Mouse (Mus musculus): ENCODE measurements around the gene Actn1. TPM values are rescaled to one million over a fixed set of nuclear protein-coding genes. Genes with fewer than 3 reads are reported as not detected.

Gene Actn1
- polyA plus RNA-seq, 1 experiment from 2014 or later = 7.3 TPM

DNA sequence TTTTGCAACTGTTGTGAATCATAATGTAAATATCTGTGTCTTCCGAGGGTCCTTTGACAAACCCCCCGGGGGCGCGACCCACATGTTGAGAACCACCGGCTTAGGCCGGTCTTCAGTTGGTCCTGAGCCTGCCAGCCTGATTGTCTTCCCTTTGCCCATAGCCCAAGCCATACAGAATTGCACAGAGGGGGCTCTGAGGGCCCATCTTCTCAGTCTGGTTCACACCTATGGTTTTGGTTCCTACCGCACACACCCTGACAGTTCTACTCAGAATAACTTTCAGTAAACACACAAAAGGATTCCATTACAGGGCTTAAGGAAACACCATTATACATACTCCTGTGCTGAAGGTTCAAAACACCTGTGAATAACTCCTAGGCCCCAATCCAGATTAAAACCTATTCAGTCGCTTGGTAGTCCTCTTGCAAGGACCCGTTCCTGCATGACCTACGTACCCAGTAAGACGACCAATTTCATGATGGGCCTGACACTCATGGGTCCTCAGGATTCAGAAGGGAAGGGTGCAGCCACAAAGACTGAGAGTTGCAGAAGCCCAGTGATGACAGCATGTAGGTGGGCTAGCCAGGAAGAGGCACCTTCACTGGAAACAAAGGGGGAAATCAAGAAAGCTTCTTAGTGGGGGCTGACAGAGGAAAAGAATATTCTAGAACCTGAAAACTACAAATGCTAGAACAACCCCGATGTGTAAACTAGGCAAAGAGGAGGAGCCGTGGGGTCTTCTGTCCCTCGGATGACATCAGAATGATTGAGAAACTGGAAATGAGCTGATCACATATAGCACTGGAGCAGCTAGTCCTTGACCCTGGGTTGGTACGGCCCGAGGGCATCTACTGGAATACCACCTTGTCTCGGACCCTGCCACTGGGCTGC lies 128.6 kb downstream of the Actn1 start:
- peak overlapping the region; percentile 74 for H3K4me2 ChIP-seq (replicated peaks)
- 53% methylated on average over 17 of the region's 17 CpGs for WGBS
- H3K9me3 ChIP-seq = no peaks in the 10 kb centered on the region
- peak overlapping the region; percentile 90 for H3K9ac ChIP-seq (replicated peaks)
- no peaks in the 10 kb centered on the region for H3K36me3 ChIP-seq
- H3K27me3 ChIP-seq = no peaks in the 10 kb centered on the region
- peak overlapping the region; percentile 97 for H3K27ac ChIP-seq
- peak; percentile 21 for ATAC-seq
- peaks cover 27% of the 10 kb centered on the region for H3K4me1 ChIP-seq (replicated peaks)
- H3K4me3 ChIP-seq (replicated peaks) = peak overlapping the region; percentile 59

DNA sequence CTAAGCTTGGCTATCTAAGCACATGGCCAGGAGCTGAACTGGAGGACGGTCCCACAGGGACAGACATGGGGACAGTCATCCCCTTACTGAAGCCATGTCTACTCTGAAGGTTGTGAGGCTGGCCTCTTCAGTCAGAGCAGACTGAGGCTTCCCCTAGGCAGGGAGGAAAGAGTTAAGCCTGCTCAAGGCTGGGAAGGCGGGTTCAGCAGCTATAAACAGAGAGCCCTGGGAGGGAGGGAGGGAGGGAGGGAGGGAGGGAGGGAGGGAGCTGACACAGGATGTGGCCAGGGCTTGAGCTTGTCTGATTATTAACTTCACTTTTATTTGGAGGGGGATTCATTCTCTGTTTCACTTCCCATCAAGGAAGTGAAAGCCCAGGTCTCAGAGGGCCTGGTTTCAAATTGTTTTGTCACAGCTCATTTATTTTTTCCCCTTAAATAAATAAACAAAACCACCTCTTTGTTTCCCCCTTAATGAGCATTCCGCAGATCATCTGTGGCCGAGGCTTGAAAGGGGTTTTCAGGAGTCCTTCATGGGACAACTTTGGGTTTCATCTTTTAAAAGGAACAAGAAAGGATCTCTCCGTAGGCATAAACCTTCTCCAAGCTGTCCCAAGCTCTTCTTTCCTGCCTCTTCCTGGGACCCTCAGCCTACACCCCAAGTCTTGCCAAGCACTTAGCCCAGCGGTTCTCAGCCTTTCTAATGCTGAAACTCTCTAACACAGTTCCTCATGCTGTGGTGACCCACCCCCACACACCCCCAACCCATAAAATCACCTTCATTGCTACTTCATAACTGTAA lies 129.4 kb downstream of the Actn1 start:
- Histone ChIP-seq H3K9me3 (no peaks in the 10 kb centered on the region), H3K9ac (replicated peaks) (peak overlapping the region; percentile 42; the same call in 1 of the 2 replicates)
- WGBS = 9% methylated on average over 5 of the region's 6 CpGs

DNA sequence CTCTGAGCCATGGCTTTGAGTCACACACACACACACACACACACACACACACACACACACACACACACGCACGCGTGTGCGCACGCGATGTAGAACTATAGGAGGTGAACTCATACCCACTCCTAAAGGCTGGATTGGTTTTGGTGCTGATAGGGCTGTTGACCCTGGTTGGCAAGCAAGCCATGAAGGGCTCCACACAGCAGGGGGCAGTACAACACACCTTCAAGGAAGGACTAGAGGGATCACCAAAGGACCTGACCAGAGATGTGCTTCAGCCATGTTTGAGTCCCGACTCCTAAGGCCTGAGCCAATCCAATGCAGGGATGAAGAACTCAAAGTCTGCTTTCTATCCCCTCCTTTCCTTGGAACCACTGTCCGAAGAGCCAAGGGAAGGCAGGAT lies 130.6 kb downstream of the Actn1 start:
- peaks cover 7% of the 10 kb centered on the region; the same call in 1 of the 2 replicates for H3K36me3 ChIP-seq
- H3K9ac ChIP-seq (replicated peaks) = no peak overlapping the region
- ATAC-seq = no peak
- no peak overlapping the region for H3K4me3 ChIP-seq (replicated peaks)
- no peak overlapping the region for H3K4me2 ChIP-seq (replicated peaks)
- no peaks in the 10 kb centered on the region for H3K9me3 ChIP-seq
- 96% methylated on average over 8 of the region's 8 CpGs for WGBS
- peaks cover 27% of the 10 kb centered on the region for H3K4me1 ChIP-seq (replicated peaks)
- no peak overlapping the region for H3K27ac ChIP-seq
- no peaks in the 10 kb centered on the region for H3K27me3 ChIP-seq

More for the DNA sequence above, 129.4 kb downstream of the Actn1 start:
- Histone ChIP-seq H3K4me2 (replicated peaks) (peak overlapping the region; percentile 74), H3K27ac (peak overlapping the region; percentile 80), H3K4me3 (replicated peaks) (0 out of 2 replicates have a peak overlapping the region, but pooled peaks have one; percentile 4), H3K27me3 (no peaks in the 10 kb centered on the region), H3K36me3 (no peaks in the 10 kb centered on the region), H3K4me1 (replicated peaks) (peaks cover 27% of the 10 kb centered on the region)
- ATAC-seq = peak; percentile 49

DNA sequence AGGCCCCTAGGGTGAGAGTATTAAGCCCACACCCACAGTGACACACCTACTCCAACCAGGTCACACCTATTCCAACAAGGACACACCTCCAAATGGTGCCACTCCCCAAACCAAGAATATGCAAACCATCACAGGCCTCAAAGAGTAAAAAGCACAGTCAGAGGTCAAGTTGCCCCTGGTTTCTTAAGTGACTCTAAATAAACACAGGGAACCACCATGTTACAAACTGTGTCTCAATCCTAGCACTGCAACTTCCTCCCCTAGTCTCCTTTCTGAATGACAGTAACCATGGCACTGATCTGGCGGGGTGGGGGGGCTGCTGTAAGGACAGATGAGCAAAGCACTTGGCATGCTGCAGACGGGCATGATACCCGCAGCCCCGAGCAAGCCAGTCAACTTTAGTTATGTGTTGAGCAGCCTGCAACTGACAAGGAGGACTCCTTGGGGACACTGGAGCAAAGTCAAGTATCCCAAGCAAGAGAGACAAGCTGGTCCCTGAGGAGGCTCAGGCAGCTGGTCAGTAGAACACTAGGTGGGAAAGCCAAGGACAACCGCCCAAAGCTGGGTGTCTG lies 132.9 kb downstream of the Actn1 start:
- Histone ChIP-seq H3K27ac (no peak overlapping the region), H3K27me3 (no peaks in the 10 kb centered on the region), H3K4me3 (replicated peaks) (no peak overlapping the region), H3K36me3 (peaks cover 11% of the 10 kb centered on the region; the same call in 1 of the 2 replicates), H3K4me1 (replicated peaks) (peaks cover 37% of the 10 kb centered on the region), H3K9me3 (no peaks in the 10 kb centered on the region), H3K9ac (replicated peaks) (no peak overlapping the region), H3K4me2 (replicated peaks) (no peak overlapping the region)
- no peak for ATAC-seq
- 91% methylated on average over 5 of the region's 5 CpGs for WGBS

DNA sequence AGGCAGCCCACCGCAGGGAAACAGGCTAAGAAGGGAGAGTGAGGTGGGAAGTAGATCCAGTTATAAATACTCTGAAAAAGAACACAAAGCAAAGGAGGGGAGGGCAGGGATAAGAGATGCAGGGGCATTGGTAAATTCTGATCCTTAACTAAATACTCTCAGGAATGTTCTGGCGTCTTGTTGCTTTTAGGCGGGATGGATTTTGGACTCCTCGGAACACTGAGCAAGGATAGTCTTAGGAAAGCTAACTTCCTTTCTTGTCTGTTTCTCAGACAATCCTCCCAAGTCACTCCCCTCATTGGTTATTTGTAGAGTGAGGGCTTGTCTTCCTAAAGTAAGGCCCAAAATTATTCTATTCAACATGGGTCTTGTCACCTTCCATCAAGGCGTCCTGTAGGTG lies 134.9 kb downstream of the Actn1 start:
- Histone ChIP-seq H3K27ac (no peak overlapping the region), H3K4me2 (replicated peaks) (no peak overlapping the region), H3K4me1 (replicated peaks) (peaks cover 19% of the 10 kb centered on the region), H3K9me3 (no peaks in the 10 kb centered on the region; the same call in 1 of the 2 replicates), H3K36me3 (peaks cover 14% of the 10 kb centered on the region), H3K9ac (replicated peaks) (no peak overlapping the region), H3K4me3 (replicated peaks) (no peak overlapping the region), H3K27me3 (no peaks in the 10 kb centered on the region)
- 90% methylated on average over 5 of the region's 5 CpGs for WGBS
- ATAC-seq = no peak

DNA sequence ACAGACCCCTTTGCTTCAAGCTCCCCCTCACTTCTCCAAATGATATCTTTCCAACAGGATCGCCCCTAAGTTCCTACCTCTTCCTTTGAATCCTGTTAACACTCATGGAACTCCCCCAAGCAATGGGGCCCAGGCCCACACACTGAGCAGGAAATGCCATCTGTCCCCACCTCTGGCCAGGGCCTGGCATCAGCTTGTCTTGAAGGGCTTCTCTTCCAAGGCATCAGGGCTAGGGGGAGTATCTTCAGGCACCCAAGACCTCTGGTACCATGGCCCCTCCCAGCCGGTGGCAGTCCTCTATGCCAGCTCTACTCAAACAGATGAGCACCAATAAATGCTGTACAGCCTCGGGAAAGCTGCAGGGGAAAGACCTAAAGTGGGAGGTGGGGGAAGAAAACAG lies 135.4 kb downstream of the Actn1 start:
- Histone ChIP-seq H3K4me1 (replicated peaks) (peaks cover 13% of the 10 kb centered on the region), H3K4me3 (replicated peaks) (no peak overlapping the region), H3K9me3 (no peaks in the 10 kb centered on the region; the same call in 1 of the 2 replicates), H3K4me2 (replicated peaks) (no peak overlapping the region), H3K27me3 (no peaks in the 10 kb centered on the region), H3K36me3 (peaks cover 15% of the 10 kb centered on the region), H3K27ac (no peak overlapping the region), H3K9ac (replicated peaks) (no peak overlapping the region)
- ATAC-seq = no peak
- WGBS = 80% methylated on average over 3 of the region's 3 CpGs

DNA sequence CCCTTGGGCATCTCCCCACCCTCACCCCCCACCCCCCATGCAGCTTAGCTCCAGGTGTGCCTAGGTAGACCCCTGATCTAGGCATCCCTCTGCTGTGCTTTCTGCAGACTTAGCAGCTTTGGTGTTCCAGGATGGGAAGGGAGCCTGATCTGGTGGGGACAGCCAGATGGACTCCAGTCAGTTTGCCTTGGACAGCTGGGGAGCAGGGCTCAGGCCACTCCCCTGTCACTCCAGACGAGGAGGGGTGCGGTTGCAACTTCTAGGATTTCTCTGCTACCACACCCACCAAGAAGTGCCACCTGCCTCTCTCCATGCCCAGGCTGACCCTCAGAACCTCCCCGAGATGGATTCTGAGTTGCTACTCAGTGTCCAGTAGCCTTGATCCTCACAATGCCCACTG lies 136.0 kb downstream of the Actn1 start:
- H3K27me3 ChIP-seq = no peaks in the 10 kb centered on the region
- H3K4me3 ChIP-seq (replicated peaks) = no peak overlapping the region
- no peaks in the 10 kb centered on the region; the same call in 1 of the 2 replicates for H3K9me3 ChIP-seq
- no peak overlapping the region for H3K27ac ChIP-seq
- no peak overlapping the region for H3K9ac ChIP-seq (replicated peaks)
- no peak for ATAC-seq
- H3K36me3 ChIP-seq = peaks cover 15% of the 10 kb centered on the region
- H3K4me1 ChIP-seq (replicated peaks) = peaks cover 11% of the 10 kb centered on the region
- 85% methylated on average over 3 of the region's 3 CpGs for WGBS
- no peak overlapping the region for H3K4me2 ChIP-seq (replicated peaks)

DNA sequence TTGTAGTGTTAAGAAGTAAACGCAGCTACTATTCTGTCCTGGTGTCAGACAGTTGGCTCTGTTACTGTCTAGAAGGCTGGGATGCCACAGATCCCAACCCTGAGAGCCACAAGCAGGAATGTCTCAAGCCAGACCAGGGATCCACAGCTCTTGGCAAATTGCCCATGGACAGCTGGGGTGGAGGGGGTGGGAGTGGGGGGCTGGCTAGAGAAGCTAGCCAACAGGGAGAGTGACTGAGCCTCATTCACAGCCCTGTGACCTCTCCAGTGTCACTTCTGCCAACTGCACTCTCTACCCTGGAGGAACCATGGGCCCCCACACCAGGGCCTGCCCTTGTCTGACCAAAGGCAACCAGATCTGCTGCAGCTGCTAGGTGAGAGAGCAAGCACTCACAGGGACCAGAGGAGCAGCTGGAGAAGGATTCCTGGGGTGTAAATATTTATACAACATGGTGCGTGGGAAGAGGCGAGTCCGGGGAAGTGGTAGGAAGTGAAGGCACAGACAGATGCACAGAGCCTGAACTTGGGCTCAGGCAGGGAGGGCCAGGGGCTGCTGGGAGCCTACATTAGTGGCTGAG lies 136.9 kb downstream of the Actn1 start:
- WGBS = 67% methylated on average over 4 of the region's 4 CpGs
- Histone ChIP-seq H3K27ac (peak overlapping the region; percentile 31; the same call in 1 of the 2 replicates), H3K4me2 (replicated peaks) (no peak overlapping the region), H3K4me1 (replicated peaks) (peaks cover 11% of the 10 kb centered on the region), H3K27me3 (no peaks in the 10 kb centered on the region), H3K4me3 (replicated peaks) (no peak overlapping the region), H3K36me3 (peaks cover 15% of the 10 kb centered on the region), H3K9me3 (no peaks in the 10 kb centered on the region; the same call in 1 of the 2 replicates), H3K9ac (replicated peaks) (0 out of 2 replicates have a peak overlapping the region, but pooled peaks have one; percentile 33)
- ATAC-seq = peak; percentile 40; the same call in 1 of the 2 replicates

DNA sequence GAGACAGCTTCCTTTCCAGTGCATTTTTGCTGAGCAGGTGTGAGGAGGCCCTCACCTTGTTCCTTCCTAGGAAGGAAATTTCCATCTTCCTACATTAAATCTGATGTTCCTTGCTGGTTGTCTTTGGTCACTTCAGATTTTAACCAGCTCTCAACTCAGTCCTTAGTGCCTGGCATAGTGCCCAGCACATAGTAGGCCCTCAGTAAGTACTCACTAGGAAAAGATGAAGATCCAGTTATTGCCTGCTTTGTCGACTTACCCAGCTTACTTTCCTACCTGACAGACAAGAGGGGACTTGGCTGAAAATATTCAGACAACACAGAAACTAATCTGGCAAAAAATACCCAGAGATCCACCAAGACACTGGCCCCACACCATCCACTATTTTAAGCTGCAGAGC lies 138.7 kb downstream of the Actn1 start:
- H3K36me3 ChIP-seq = peaks cover 15% of the 10 kb centered on the region
- no peak for ATAC-seq
- no peak overlapping the region for H3K9ac ChIP-seq (replicated peaks)
- H3K4me3 ChIP-seq (replicated peaks) = no peak overlapping the region
- no peak overlapping the region for H3K27ac ChIP-seq
- no peak overlapping the region for H3K4me2 ChIP-seq (replicated peaks)
- 89% methylated on average over 1 of the region's 1 CpGs for WGBS
- no peaks in the 10 kb centered on the region; the same call in 1 of the 2 replicates for H3K9me3 ChIP-seq
- no peaks in the 10 kb centered on the region for H3K27me3 ChIP-seq
- peaks cover 17% of the 10 kb centered on the region for H3K4me1 ChIP-seq (replicated peaks)

DNA sequence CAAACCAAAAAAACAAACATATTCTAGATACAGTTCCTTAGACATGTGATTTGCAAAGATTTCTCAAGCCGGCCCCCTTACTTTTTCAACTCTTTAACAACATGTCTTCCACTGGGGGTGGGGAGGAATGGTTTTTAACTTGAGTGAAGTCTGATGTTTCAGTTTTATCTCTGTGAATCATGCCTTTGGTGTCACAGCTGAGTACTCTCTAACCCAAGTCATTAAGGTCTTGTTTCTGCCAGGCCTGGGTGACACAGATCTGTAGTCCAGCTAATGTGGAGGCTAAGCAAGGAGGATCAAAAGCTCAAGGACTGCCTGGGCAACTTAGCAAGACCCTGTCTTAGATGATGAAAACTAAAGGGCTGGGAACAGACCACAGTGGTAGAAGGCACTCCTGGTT lies 141.6 kb downstream of the Actn1 start:
- Histone ChIP-seq H3K9me3 (no peaks in the 10 kb centered on the region; the same call in 1 of the 2 replicates), H3K36me3 (peaks cover 4% of the 10 kb centered on the region), H3K4me3 (replicated peaks) (no peak overlapping the region), H3K27me3 (peaks cover 5% of the 10 kb centered on the region), H3K9ac (replicated peaks) (no peak overlapping the region), H3K27ac (no peak overlapping the region), H3K4me2 (replicated peaks) (no peak overlapping the region), H3K4me1 (replicated peaks) (peaks cover 34% of the 10 kb centered on the region)
- no peak for ATAC-seq
- WGBS = 83% methylated on average over 1 of the region's 1 CpGs

Measured in midbrain, embryonic 13.5 days (tissue).